Mouse (Mus musculus): Measurements from ENCODE around the gene Rin3. TPM values are rescaled to one million over a fixed set of nuclear protein-coding genes. Genes with fewer than 3 reads are reported as not detected.

The Rin3 gene
- polyA plus RNA-seq, 1 experiment from 2014 or later, result 1.7 TPM

GRCm38 (mm10) chr12:102345031-102345815 lies 62.4 kb downstream of the Rin3 start:
- Histone ChIP-seq H3K4me1 (replicated peaks; ENCODE audit: control insufficient read depth, insufficient read depth, low read length) (no peaks in the 10 kb centered on the region), H3K36me3 (ENCODE audit: control insufficient read depth, insufficient read depth) (no peaks in the 10 kb centered on the region), H3K27ac (ENCODE audit: low read length) (no peak overlapping the region), H3K9me3 (ENCODE audit: control insufficient read depth, low read length) (no peaks in the 10 kb centered on the region; the same call in 1 of the 2 replicates), H3K27me3 (replicated peaks; ENCODE audit: control insufficient read depth, insufficient read depth, low read length) (no peaks in the 10 kb centered on the region), H3K9ac (replicated peaks; ENCODE audit: low read depth, low read length) (no peak overlapping the region), H3K4me2 (ENCODE audit: low read length) (no peak overlapping the region), H3K4me3 (replicated peaks; ENCODE audit: low read length) (no peak overlapping the region)
- 53% methylated on average over 14 of the region's 14 CpGs for WGBS
- ATAC-seq, result no peak

- Histone ChIP-seq H3K27ac (ENCODE audit: low read length) (no peak overlapping the region), H3K9ac (replicated peaks; ENCODE audit: low read depth, low read length) (no peak overlapping the region), H3K9me3 (ENCODE audit: control insufficient read depth, low read length) (no peaks in the 10 kb centered on the region; the same call in 1 of the 2 replicates), H3K4me1 (replicated peaks; ENCODE audit: control insufficient read depth, insufficient read depth, low read length) (no peaks in the 10 kb centered on the region), H3K27me3 (replicated peaks; ENCODE audit: control insufficient read depth, insufficient read depth, low read length) (no peaks in the 10 kb centered on the region), H3K36me3 (ENCODE audit: control insufficient read depth, insufficient read depth) (no peaks in the 10 kb centered on the region), H3K4me2 (ENCODE audit: low read length) (no peak overlapping the region), H3K4me3 (replicated peaks; ENCODE audit: low read length) (no peak overlapping the region)
- WGBS, result 12% methylated on average over 1 of the region's 1 CpGs
- no peak for ATAC-seq
Measured at GRCm38 (mm10) chr12:102346507-102346906, 63.7 kb downstream of the Rin3 start.

GRCm38 (mm10) chr12:102348447-102348846 lies 65.6 kb downstream of the Rin3 start:
- Histone ChIP-seq H3K4me2 (ENCODE audit: low read length) (no peak overlapping the region), H3K27ac (ENCODE audit: low read length) (no peak overlapping the region), H3K4me1 (replicated peaks; ENCODE audit: control insufficient read depth, insufficient read depth, low read length) (no peaks in the 10 kb centered on the region), H3K9me3 (ENCODE audit: control insufficient read depth, low read length) (no peaks in the 10 kb centered on the region; the same call in 1 of the 2 replicates), H3K36me3 (ENCODE audit: control insufficient read depth, insufficient read depth) (no peaks in the 10 kb centered on the region), H3K27me3 (replicated peaks; ENCODE audit: control insufficient read depth, insufficient read depth, low read length) (no peaks in the 10 kb centered on the region), H3K4me3 (replicated peaks; ENCODE audit: low read length) (no peak overlapping the region), H3K9ac (replicated peaks; ENCODE audit: low read depth, low read length) (no peak overlapping the region)
- 94% methylated on average over 6 of the region's 6 CpGs for WGBS
- no peak for ATAC-seq

- H3K27me3 ChIP-seq (replicated peaks; ENCODE audit: control insufficient read depth, insufficient read depth, low read length), result no peaks in the 10 kb centered on the region
- WGBS, result 93% methylated on average over 1 of the region's 1 CpGs
- no peaks in the 10 kb centered on the region for H3K4me1 ChIP-seq (replicated peaks; ENCODE audit: control insufficient read depth, insufficient read depth, low read length)
- no peak for ATAC-seq
- no peak overlapping the region for H3K27ac ChIP-seq (ENCODE audit: low read length)
- no peaks in the 10 kb centered on the region for H3K36me3 ChIP-seq (ENCODE audit: control insufficient read depth, insufficient read depth)
- H3K4me3 ChIP-seq (replicated peaks; ENCODE audit: low read length), result no peak overlapping the region
- H3K9ac ChIP-seq (replicated peaks; ENCODE audit: low read depth, low read length), result no peak overlapping the region
- H3K9me3 ChIP-seq (ENCODE audit: control insufficient read depth, low read length), result no peaks in the 10 kb centered on the region
- no peak overlapping the region for H3K4me2 ChIP-seq (ENCODE audit: low read length)
Measured at GRCm38 (mm10) chr12:102350997-102351396, 68.1 kb downstream of the Rin3 start.

GRCm38 (mm10) chr12:102354126-102354984 lies 71.5 kb downstream of the Rin3 start:
- H3K36me3 ChIP-seq (ENCODE audit: control insufficient read depth, insufficient read depth), result no peaks in the 10 kb centered on the region
- no peak for ATAC-seq
- WGBS, result 88% methylated on average over 10 of the region's 10 CpGs

GRCm38 (mm10) chr12:102355784-102356183 lies 72.9 kb downstream of the Rin3 start:
- no peak overlapping the region for H3K4me2 ChIP-seq (ENCODE audit: low read length)
- no peaks in the 10 kb centered on the region for H3K9me3 ChIP-seq (ENCODE audit: control insufficient read depth, low read length)
- ATAC-seq, result no peak
- H3K4me3 ChIP-seq (replicated peaks; ENCODE audit: low read length), result no peak overlapping the region
- H3K27me3 ChIP-seq (replicated peaks; ENCODE audit: control insufficient read depth, insufficient read depth, low read length), result no peaks in the 10 kb centered on the region
- H3K4me1 ChIP-seq (replicated peaks; ENCODE audit: control insufficient read depth, insufficient read depth, low read length), result no peaks in the 10 kb centered on the region
- no peaks in the 10 kb centered on the region for H3K36me3 ChIP-seq (ENCODE audit: control insufficient read depth, insufficient read depth)
- no peak overlapping the region for H3K9ac ChIP-seq (replicated peaks; ENCODE audit: low read depth, low read length)
- H3K27ac ChIP-seq (ENCODE audit: low read length), result no peak overlapping the region

More at GRCm38 (mm10) chr12:102354126-102354984, 71.5 kb downstream of the Rin3 start:
- Histone ChIP-seq H3K4me2 (ENCODE audit: low read length) (no peak overlapping the region), H3K9ac (replicated peaks; ENCODE audit: low read depth, low read length) (no peak overlapping the region), H3K9me3 (ENCODE audit: control insufficient read depth, low read length) (no peaks in the 10 kb centered on the region), H3K4me1 (replicated peaks; ENCODE audit: control insufficient read depth, insufficient read depth, low read length) (no peaks in the 10 kb centered on the region), H3K4me3 (replicated peaks; ENCODE audit: low read length) (no peak overlapping the region), H3K27ac (ENCODE audit: low read length) (no peak overlapping the region), H3K27me3 (replicated peaks; ENCODE audit: control insufficient read depth, insufficient read depth, low read length) (no peaks in the 10 kb centered on the region)

- WGBS, result 95% methylated on average over 1 of the region's 1 CpGs
- Histone ChIP-seq H3K36me3 (ENCODE audit: control insufficient read depth, insufficient read depth) (no peaks in the 10 kb centered on the region), H3K4me3 (replicated peaks; ENCODE audit: low read length) (no peak overlapping the region), H3K27me3 (replicated peaks; ENCODE audit: control insufficient read depth, insufficient read depth, low read length) (no peaks in the 10 kb centered on the region), H3K4me1 (replicated peaks; ENCODE audit: control insufficient read depth, insufficient read depth, low read length) (no peaks in the 10 kb centered on the region), H3K4me2 (ENCODE audit: low read length) (no peak overlapping the region), H3K9me3 (ENCODE audit: control insufficient read depth, low read length) (no peaks in the 10 kb centered on the region), H3K9ac (replicated peaks; ENCODE audit: low read depth, low read length) (no peak overlapping the region), H3K27ac (ENCODE audit: low read length) (no peak overlapping the region)
- ATAC-seq, result no peak
Measured at GRCm38 (mm10) chr12:102356781-102357180, 73.9 kb downstream of the Rin3 start.

GRCm38 (mm10) chr12:102359390-102359789 lies 76.5 kb downstream of the Rin3 start:
- Histone ChIP-seq H3K27me3 (replicated peaks; ENCODE audit: control insufficient read depth, insufficient read depth, low read length) (no peaks in the 10 kb centered on the region), H3K4me1 (replicated peaks; ENCODE audit: control insufficient read depth, insufficient read depth, low read length) (no peaks in the 10 kb centered on the region), H3K4me3 (replicated peaks; ENCODE audit: low read length) (no peak overlapping the region), H3K9ac (replicated peaks; ENCODE audit: low read depth, low read length) (no peak overlapping the region), H3K4me2 (ENCODE audit: low read length) (no peak overlapping the region), H3K9me3 (ENCODE audit: control insufficient read depth, low read length) (no peaks in the 10 kb centered on the region), H3K36me3 (ENCODE audit: control insufficient read depth, insufficient read depth) (no peaks in the 10 kb centered on the region), H3K27ac (ENCODE audit: low read length) (no peak overlapping the region)
- no peak for ATAC-seq
- WGBS, result 87% methylated on average over 4 of the region's 4 CpGs
